Mouse (Mus musculus): Measurements from ENCODE around the gene Ndufb3.
"Not testable (repeated sequence)": the region's sequence is repeated elsewhere in the genome, so short reads cannot be mapped to it uniquely, and the experiment has no call there.

Gene Ndufb3

DNA sequence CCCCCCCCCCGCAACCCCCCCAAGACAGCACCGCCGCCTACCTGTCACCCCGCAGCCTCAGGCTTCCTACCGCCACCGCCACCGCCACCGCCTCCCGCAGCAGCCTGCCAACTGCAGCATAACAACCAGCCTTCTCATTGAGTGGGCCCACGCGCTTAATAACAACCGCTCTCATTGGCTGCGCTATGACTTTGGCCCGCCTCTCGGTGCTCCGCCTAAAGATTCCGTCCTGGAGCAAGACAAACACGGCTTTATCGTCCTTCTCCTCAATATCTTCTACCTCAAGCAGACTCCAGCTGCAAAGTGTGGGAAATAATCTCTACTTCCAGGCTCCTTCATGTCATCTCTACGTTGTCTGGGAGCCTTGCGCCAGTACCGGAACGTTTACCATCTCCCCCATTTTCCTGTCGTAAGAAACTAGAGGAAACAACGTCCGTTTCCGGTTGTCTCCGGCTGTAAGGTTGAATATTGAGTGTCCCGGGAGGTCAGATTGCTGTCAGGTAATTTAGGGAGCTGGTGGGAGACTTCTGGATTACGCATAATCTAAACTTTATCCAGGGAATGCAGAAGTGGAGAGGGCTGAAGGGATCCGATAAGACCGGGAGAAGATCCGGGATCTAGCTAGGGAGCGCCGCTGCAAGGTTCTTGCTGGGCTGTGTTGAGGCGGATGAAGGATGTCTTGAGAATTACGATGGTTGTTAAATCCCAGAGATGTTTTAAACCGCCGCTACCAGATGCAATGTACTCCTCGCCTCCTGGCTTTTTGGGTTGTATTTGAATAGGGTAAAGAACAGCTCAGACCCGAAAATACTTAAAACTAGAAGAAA is at the start of gene Ndufb3, which contains the start of gene Fam126b:
Ndufb3 (plus strand) TSS at position 214 of the 827 bp plus-strand sequence.
Fam126b (minus strand) TSS at position 153 of the 827 bp plus-strand sequence.
- peak; percentile 82 for DNase-seq (ENCODE audit: low spot score)

DNA sequence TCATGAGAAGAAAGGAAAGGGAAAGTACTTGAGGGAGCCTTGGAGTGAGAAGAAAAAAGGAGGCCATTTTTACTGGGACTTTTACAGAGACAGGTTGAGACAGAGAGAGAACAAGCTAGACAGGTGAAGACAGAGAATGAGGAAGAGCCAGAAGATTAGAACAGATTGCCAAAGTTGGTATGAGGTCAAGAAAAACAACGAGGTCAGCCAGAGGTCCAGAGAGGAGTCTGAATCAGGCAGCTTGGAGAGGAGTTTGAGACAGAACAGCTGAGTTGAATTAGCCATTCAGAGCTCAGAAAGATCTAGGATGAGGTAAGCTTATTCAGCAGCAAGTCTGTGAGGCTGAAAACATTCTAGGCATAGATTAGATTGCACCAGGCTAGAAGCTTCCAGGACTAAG is 44.8 kb upstream of the Ndufb3 start:
- DNase-seq (ENCODE audit: low spot score), result no peak

DNA sequence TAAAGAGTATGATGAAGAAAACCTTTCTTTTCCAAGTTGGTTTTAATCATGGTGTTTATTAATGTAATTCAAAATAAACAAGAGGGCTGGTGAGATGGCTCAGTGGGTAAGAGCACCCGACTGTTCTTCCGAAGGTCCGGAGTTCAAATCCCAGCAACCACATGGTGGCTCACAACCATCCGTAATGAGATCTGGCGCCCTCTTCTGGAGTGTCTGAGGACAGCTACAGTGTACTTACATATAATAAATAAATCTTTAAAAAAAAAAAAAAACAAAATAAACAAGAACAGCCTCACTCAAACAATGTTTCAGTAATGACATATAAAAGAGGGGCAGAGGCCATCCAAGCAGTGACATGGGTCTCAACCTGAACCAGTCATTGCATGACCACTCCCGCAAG is 25.8 kb upstream of the Ndufb3 start:
- DNase-seq (ENCODE audit: low spot score), result not testable (repeated sequence)

DNA sequence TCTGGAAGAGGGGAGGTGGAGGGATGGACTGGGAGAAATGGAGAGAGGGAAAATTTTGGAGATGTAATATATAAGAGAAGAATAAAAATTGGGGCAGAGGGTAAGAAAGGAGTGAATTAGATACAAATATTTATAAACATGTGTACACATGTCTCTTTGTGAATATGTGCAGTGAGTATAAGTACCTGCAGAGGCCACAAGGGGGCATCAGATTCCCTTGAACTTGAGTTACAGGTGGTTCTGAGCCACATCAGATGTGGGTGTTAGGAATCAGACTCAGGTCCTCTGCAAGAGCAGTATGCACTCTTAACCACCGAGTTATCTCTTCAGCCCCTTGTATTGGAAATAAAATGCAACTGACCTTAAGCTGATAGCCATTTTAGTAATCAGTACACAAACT is 23.7 kb upstream of the Ndufb3 start:
- no peak for DNase-seq (ENCODE audit: low spot score)

DNA sequence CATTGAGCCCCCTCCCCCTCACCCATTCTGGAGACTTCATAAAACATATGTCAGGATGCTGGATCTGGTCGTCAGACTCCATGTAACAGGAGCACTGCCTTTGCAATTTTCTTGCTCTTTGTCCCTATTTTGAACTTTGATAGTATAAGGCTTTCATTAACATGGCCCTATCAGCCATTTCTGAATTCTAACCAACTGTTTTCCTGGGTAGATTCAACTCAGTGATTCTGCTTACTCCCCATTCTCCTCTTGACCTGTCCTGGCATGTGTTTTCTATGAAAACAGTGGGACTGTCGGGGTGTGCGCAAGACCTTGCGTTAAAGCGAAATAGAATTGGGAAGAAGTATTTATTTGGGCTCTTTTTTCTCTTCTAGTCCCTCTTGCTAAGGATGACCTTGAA is 21.2 kb upstream of the Ndufb3 start:
- no peak for DNase-seq (ENCODE audit: low spot score)

DNA sequence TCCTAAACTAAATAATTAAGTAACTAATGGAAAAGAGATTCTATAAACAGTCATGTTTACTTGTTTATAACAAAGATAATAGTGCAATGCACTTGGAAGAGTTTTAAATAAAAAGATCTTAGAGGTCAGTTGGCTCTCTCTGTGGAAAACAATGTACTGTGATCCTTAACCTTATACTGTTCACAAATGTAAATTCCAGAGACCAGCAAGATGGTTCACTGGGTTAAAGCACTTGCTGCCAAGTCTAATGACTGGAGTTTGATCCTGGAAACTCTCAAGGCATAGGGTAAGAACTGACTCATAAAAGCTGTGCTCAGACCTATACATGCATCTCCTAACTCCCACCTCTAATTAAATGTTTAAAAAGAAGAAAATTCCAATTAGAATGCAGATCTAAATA is 19.6 kb upstream of the Ndufb3 start:
- no peak for DNase-seq (ENCODE audit: low spot score)

DNA sequence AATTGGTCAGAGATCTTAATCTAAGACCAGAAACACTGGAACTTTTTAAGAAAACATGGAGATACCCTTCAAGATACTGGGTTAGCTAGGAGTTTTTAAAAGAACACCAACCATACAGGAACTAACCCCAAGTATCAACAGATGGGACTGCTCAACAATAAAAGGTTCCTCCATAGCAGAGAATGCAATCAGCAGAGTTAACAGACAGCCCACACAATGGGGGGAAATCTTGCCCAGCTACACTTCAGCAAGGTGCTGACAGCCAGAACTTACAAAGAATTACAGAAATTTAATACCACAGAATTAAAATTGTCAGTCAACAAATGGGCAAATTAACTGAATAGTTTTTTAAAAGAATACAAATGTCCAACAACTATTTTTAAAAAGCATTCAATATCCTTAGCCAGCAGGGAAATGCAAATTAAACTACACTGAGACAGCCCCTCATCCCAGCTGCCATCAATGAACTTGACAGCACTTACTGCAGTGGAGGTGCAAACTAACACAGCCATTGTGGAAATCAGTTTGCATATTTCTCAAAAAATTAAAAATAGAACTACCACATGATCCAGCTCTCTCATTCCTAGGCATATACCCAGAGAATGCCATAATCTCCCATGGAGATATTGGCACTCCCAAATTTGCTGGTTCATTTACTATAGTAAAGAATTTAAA is 17.6 kb upstream of the Ndufb3 start:
- no peak for DNase-seq (ENCODE audit: low spot score)

DNA sequence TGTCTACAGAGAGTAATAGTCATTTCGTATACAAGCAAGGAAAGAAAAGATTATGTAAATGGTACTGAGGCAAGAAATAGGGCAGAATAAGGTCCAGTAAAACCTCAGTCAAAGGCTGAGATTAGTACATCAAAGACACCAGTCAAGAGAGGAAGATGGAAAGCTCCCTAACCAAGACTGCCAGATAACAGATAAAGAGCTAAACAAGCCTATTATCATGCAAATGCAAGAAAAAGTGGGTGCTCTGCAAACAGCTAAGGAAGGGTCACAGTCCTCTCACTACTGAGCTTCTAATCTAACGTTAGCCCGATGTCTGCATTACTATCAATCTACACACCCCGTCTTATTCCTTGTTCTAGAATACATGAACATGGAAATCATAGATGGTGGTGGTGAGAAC is 15.7 kb upstream of the Ndufb3 start:
- DNase-seq (ENCODE audit: low spot score), result no peak

DNA sequence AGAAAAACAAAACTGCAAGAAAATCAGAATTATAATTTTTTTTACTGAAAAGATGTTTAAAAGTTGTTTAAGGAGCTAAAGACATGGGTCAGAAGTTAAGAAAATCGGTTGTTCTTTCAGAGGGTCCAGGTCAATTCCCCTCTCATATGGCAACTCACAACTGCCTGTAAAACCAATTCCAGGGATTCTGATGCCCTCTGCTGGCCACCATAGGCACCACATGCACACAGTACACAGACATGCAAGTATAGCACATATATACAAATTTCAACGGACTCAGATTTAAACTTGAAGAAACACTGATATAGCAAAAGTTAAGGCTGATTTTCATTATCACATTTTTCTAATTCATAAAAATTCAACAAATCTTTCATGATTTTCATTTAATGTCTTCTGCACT is 7.0 kb upstream of the Ndufb3 start:
- no peak for DNase-seq (ENCODE audit: low spot score)

DNA sequence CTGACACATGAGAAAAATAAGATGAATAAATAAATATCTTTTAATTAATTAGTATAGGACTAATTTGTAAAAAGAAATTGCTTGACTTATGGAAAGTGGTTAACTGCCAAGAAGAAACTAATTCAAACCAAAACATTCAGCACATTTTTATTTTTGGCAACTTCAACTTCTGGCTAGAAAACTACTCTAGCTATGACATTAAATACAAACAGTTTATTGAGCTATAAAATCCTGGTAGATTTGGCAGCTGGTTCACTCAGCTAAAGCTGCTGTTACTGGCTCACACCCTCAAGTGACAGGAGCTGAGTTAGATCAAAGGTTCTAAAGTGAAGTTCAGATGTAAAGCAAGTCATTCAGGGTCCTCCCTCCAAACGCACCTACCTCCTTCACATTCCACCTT is 3.6 kb upstream of the Ndufb3 start:
- DNase-seq (ENCODE audit: low spot score), result no peak

DNA sequence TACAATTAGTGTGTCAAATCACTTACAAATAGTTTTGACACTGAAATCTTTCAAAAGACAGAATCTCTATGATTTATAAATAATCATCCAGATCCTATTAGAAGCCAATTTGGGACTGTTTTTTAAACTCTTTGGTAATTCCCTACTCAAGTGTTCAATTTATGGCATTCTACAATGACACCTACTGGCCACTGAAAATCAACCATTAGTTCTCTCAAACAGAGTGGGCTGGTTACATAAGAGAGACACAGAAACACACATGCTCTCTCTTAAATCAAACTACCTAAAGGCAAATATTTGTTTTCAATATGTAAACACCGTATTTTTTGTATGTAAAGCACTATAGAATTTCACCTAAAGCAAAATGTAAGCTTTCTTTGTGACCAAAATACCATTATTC is 1.9 kb upstream of the Ndufb3 start:
- no peak for DNase-seq (ENCODE audit: low spot score)

DNA sequence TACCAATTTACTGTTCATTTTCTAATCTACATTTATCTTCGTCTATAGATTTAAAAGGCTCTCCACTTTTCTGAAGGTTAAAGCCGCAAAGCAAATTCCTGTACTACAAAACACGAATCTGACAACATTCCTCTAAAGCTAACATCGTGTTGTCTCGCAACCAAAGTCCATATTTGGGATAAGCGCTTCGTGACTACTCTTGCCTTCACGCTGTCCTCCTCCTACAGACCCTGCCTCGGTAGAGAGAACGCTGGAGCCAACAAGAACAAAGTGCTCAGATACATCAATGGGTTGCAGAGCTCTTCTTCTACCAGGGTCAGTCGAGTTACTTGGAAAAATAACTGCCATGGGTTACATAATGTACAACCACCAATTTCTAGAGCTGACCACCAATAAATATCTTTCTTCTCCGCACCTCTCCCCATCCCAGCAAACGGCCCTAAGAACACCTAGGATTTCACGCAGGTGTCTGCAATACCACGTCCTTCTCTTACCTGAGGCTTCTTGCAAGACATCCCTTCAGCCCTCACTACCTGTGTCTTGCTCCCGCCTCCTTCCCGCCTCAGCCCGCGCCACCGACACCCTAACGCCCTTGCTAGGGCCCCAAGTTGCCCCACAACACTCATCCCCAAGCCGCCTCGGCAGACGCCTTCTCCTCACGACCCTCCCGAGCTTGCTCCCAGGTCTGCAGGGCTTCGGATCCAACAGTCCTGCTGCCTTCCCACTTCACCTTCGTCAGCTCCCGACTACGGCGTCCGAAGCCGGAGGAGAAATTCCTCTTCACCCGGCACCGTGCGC is 612 bp upstream of the Ndufb3 start:
- no peak for DNase-seq (ENCODE audit: low spot score)

DNA sequence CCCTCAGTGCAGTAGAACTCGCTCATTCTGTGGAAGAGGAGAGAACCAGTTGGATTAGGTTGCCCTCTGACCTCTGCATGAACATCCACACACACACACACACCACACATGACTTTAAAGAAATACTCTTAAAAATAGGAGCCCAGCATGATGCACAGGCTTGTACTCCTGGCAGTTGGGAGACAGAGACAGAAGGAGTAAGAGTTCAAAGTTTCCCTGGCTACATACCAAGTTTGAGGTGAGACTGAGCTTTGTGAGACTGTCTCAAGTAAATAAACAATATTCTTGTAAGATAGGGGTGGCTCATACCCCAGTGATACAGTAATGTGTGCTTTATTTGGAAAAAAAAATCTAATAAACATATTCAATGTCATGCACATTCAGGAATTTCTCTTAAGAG is 1.3 kb downstream of the Ndufb3 start:
- no peak for DNase-seq (ENCODE audit: low spot score)

DNA sequence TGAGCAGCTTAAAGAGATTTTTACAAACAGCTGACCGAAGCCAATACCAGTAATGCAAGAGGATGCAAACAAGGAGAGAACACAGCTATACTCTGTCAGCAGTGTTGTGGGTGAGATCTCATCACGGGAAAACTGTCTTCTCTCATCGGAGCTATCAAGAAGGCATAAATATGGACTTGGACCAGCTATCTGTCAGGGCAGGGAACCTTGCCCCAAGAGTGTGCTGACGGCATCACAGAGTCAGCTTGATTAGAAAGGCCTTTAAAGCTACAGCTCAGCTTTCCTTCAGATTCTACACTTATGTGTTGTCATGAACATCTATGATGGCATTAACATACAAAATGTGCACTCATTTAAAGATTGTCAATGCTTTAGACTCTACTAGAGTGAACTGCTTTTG is 16.5 kb downstream of the Ndufb3 start:
- no peak for DNase-seq (ENCODE audit: low spot score)

DNA sequence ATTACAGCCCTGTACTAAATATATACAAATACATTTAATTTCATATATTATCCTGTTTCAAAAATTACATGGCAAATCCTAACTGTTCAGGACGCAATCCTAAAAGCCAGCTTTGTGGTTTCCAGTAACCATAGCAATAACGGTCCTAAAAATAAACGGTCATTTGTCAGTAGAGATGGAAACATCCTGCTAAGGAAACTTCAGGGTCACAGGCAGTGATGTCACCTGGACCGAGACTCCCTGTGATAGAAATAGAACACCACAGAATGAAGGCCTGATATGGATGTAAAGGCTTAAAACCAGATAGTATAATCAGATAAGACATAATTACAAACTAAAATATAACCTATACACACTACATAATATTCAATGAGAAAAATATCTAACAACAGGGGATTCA is 17.6 kb downstream of the Ndufb3 start:
- no peak for DNase-seq (ENCODE audit: low spot score)

DNA sequence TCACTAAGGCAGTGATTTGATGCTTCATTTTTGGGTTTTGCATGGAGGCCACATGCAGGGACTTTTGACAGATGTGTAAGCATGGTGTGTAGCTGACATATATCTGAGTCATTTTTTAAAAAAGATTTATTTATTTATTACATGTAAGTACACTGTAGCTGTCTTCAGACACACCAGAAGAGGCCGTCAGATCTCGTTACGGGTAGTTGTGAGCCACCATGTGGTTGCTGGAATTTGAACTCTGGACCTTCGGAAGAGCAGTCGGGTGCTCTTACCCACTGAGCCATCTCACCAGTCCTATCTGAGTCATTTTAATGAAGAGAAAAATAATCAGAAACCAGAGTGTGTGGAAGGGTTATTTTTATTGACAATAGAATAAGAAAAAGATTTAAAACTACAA is 23.4 kb downstream of the Ndufb3 start:
- not testable (repeated sequence) for DNase-seq (ENCODE audit: low spot score)

DNA sequence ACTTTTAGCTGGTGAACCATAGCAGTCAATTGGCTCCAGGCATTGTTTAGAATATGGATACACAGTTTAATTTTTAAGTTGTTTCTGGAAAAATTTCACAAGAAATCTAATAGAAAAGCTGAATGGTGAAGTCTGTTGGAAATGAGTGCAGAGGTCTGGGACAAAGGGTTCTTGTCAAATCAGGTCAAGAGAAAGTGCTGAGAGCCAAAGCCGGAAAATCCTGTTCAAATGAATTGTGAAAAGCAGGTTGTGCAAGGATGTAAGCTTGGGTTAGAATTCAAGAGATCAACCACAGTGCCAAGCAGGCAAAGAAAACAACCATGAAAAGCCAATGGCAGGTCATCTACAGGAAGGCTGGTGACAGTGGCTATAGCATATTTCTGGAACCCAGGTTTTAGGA is 24.0 kb downstream of the Ndufb3 start:
- no peak for DNase-seq (ENCODE audit: low spot score)

DNA sequence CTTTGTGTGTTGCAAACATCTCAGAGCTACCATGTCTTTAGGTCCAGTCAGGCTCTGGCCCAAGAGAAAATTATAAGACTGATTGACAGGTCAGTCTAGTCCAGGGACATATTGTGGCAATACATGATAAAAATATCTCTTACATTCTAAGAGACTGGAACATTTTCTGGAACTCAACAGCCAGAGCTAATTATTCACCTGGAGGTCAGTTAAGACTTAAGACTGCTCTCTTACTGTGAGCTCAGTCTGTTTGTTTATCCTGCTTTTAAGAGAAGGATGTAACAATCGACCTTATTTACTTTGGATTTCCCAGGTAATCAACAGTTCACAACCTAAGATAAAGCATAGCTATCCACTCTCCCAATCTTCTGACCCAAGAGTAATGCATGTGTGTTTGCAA is 24.4 kb downstream of the Ndufb3 start:
- no peak for DNase-seq (ENCODE audit: low spot score)

DNA sequence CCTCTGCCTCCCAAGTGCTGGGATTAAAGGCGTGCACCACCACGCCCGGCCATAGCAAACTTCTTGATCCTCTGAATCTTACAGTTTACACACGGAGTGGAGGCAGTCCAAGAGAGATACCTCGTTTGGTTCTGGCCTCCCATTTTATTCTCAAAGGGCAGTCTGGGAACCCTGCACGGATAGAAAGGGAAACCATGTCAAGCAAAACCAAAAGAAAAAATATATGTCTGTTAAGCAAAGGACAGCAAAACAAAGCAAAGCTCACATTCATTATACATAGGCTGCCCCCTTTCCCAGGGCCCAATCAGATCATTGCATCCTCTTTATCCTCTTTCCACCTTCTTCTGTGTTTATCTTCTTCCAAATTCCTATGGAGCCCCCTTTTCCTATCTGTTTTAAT is 27.6 kb downstream of the Ndufb3 start:
- DNase-seq (ENCODE audit: low spot score), result no peak

DNA sequence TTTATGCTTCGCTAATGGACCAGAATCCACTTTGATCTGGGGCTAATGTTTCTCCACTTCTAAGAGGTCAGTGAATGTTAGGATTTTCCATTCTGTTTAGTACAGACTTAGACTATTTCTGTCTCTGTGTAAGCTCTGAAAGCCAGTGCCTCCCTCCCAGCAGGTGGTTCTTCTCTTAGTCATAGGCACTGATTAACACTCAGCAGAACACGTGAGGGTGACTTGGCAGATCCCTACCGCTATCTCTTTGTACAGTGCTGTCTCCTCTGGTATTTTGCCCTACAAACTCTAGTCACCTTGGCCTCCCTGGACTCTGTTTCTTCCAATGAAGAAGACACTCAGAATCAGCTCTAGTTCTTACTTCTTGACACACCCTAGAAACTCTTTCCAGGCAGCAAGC is 28.2 kb downstream of the Ndufb3 start:
- DNase-seq (ENCODE audit: low spot score), result peak; percentile 51

DNA sequence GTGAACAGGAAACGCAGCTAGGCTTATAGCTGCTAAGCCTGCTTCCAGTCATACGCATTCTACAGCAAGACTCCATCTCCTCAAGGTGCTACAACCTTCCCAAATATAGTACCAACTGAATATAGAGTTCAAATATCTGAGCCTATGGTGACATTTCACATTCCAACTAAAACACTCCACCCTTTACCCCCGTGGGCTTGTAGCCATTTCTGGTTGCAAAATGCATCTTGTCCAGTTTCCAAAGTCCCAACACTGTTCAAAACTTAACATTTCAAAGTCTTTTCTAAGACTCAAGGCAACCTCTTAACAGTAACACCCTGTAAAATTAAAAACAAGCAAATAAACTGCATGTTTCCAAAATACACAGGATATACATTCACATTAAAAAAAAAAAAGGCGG is 29.0 kb downstream of the Ndufb3 start:
- no peak for DNase-seq (ENCODE audit: low spot score)

DNA sequence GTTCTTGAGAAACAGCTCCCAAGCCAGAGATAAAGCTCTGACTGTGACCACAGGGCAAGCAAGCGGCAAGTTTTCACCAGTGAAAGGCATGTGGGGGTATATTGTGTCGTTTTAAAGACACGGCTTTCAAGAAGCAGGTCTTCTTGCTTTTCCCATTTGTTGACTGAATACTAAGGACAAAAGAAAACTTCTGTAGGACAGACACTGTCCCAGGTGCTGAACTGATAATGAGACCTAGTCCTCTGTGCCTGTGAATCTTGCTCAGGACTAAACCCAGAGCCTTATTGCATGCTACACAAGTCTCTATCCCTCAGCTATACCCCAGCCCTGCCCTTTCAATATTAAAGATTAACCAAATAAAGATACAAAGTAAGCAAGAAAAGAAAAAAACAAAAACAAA is 30.0 kb downstream of the Ndufb3 start:
- DNase-seq (ENCODE audit: low spot score), result no peak

DNA sequence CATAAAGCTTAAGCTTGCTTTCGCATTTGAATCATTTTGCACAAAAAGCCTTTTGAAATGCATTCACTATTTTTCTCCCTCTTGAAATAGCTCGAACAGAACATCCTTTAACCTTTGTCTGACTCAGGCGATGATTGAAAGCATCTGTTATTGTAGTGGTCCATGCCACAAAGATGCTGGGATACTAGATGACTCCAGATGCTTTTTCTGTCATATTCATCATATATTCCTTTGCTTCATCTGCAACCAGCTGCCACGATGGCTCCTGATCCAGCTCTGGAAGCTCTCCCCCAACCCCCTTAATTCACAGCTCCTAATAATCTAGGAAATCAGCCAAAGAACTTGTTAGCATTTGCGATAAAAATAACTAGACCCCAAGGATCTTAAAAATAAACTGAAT is 30.9 kb downstream of the Ndufb3 start:
- no peak for DNase-seq (ENCODE audit: low spot score)
